Mouse (Mus musculus) embryonic facial prominence, embryonic 10.5 days (tissue): ENCODE results near the gene Tor1aip1. TPM values are rescaled to one million over a fixed set of nuclear protein-coding genes. Genes with fewer than 3 reads are reported as not detected.

ENCODE experiments used
- DNase-seq: peaks from one replicate; pipeline ENCODE4 v3.0.0-alpha.2; 2017; ENCODE audit warnings: low spot score
- H3K27ac ChIP-seq: fragments of 300-500 bp; sonication (generic); replicated peaks from 2 replicates; pipeline ENCODE4 v1.5.1; 2016; ENCODE audit warnings: mild to moderate bottlenecking
- H3K27me3 ChIP-seq: fragments of 300-500 bp; sonication (generic); replicated peaks from 2 replicates; pipeline ENCODE4 v1.6.1; 2016; ENCODE audit warnings: low read depth, mild to moderate bottlenecking; ENCODE audit not compliant: poor library complexity, severe bottlenecking
- H3K36me3 ChIP-seq: fragments of 300-500 bp; sonication (generic); replicated peaks from 2 replicates; pipeline ENCODE4 v1.6.1; 2016; ENCODE audit warnings: mild to moderate bottlenecking, moderate library complexity
- H3K4me1 ChIP-seq: fragments of 300-500 bp; sonication (generic); 2 replicates; pipeline ENCODE4 v1.6.1; 2016
- H3K4me3 ChIP-seq: fragments of 300-500 bp; sonication (generic); 2 replicates; pipeline ENCODE4 v1.5.1; 2016; ENCODE audit warnings: mild to moderate bottlenecking, moderate library complexity
- H3K9me3 ChIP-seq: fragments of 300-500 bp; sonication (generic); 2 replicates; pipeline ENCODE4 v1.6.1; 2016; ENCODE audit warnings: mild to moderate bottlenecking
- WGBS: fragments of 180-500 bp; shearing (Covaris S2); methylation state at CpG from one replicate; pipeline ENCODE4 v1.1.7; 2016; 5-methylcytosine and 5-hydroxymethylcytosine counted together
- polyA plus RNA-seq: library from polyadenylated mRNA; unstranded; fragments of >200 nt; fragmentation: Nextera tagmentation; extraction: Ambion mirVana; gene quantifications from 2 replicates; pipeline ENCODE4 v1.2.1, GENCODE M21; 2016

The Tor1aip1 gene
- polyA plus RNA-seq, 1 experiment from 2014 or later: 37.0 TPM

- no peaks in the 10 kb centered on the region for H3K36me3 ChIP-seq
- H3K4me1 ChIP-seq: peaks cover 22% of the 10 kb centered on the region
- H3K27ac ChIP-seq: peak within 1 kb of the TSS; percentile 98
- under 1% methylated on average over 57 of the region's 57 CpGs for WGBS
- H3K27me3 ChIP-seq: no peaks in the 10 kb centered on the region
- DNase-seq: peak; percentile 98
- no peaks in the 10 kb centered on the region for H3K9me3 ChIP-seq
- H3K4me3 ChIP-seq: peak within 1 kb of the TSS; percentile 99
Measured at GRCm38 (mm10) chr1:155973068-155973718, 63.1 kb downstream of the Tor1aip1 start, which contains the start of gene Cep350. Gene Cep350, minus strand, starts transcription at chr1:155973255.

GRCm38 (mm10) chr1:155972146-155973067 is 63.9 kb downstream of the Tor1aip1 start:
- no peak for DNase-seq
- H3K36me3 ChIP-seq: no peaks in the 10 kb centered on the region
- 2% methylated on average over 51 of the region's 51 CpGs for WGBS
- H3K4me1 ChIP-seq: peaks cover 22% of the 10 kb centered on the region
- H3K9me3 ChIP-seq: no peaks in the 10 kb centered on the region
- peak overlapping the region; percentile 99 for H3K4me3 ChIP-seq
- peak overlapping the region; percentile 98 for H3K27ac ChIP-seq
- no peaks in the 10 kb centered on the region for H3K27me3 ChIP-seq

Other genes starting within 250 kb of the Tor1aip1 start
- gene Qsox1, start 223.6 kb downstream of the Tor1aip1 start, polyA plus RNA-seq: 14.8 and 14.9 TPM in 2 replicates
- gene Cep350, start 63.2 kb downstream of the Tor1aip1 start, polyA plus RNA-seq: 7.7 and 8.2 TPM in 2 replicates
- 111 and 116 TPM in 2 replicates for gene Tor1aip2, start 1.1 kb downstream of the Tor1aip1 start, polyA plus RNA-seq
- gene Fam163a, start 168.5 kb upstream of the Tor1aip1 start, polyA plus RNA-seq: 1.6 and 2.5 TPM in 2 replicates